ENCODE assay signal across 20 mouse cellular contexts in genomic region chr7:111365384-111365783, GRCm38 (mm10).
DNase-seq lines count a peak whose midpoint lies in the region; ATAC-seq lines count a peak whose summit lies in the region.
"Had no signal": no experiment of that assay in that cellular context is flagged by ENCODE, and none has a peak within 500 bp of the region (broad histone marks: within the 10 kb centered on the region; RNA-seq: fewer than 3 reads in every experiment).

No protein-coding gene starts in this region.

- no peak overlapping the region for H3K9ac ChIP-seq in embryonic facial prominence, embryonic 13.5 days
- H3K9ac ChIP-seq: forebrain, embryonic 12.5 days; heart, embryonic 13.5 days; hindbrain, embryonic 12.5 days had no signal

- WGBS in embryonic facial prominence, embryonic 13.5 days: 37% methylated on average over 5 of the region's 5 CpGs
- WGBS in embryonic facial prominence, embryonic 10.5 days: 83% methylated on average over 5 of the region's 5 CpGs

- peaks cover 4% of the 10 kb centered on the region; the same call in 1 of the 2 replicates for H3K27me3 ChIP-seq in embryonic facial prominence, embryonic 13.5 days
- no peaks in the 10 kb centered on the region for H3K27me3 ChIP-seq in embryonic facial prominence, embryonic 10.5 days (replicated peaks; ENCODE audit: low read depth, poor library complexity, severe bottlenecking)
- H3K27me3 ChIP-seq: forebrain, embryonic 12.5 days; heart, embryonic 13.5 days; hindbrain, embryonic 12.5 days had no signal

- DNase-seq in embryonic facial prominence, embryonic 10.5 days (ENCODE audit: low spot score): no peak
- DNase-seq in heart, adult 11 months: peak; percentile 73
- no peak for DNase-seq in heart, postnatal 14 days
- peak; percentile 43 for DNase-seq in brain, adult 2 months (ENCODE audit: low read depth, low spot score)
- DNase-seq in skeletal muscle tissue, adult 2 months (ENCODE audit: low read depth, low spot score): peak; percentile 29
- DNase-seq in right cerebral cortex, postnatal 4 days: no peak
- no peak for DNase-seq in spleen, postnatal 4 days (ENCODE audit: low spot score in 2 of 2)
- DNase-seq: adrenal gland, adult 8-10 months; adrenal gland, postnatal 36 days; cerebellum, adult 11-12 months; cerebellum, postnatal 10 days; gastrocnemius, postnatal 10 days; heart, postnatal 4 days had no signal

- H3K4me1 ChIP-seq in embryonic facial prominence, embryonic 13.5 days: peaks cover 16% of the 10 kb centered on the region; the same call in 1 of the 2 replicates
- H3K4me1 ChIP-seq in embryonic facial prominence, embryonic 10.5 days: peaks cover 8% of the 10 kb centered on the region; the same call in 1 of the 2 replicates

- peak overlapping the region; percentile 19; the same call in 1 of the 2 replicates for H3K27ac ChIP-seq in embryonic facial prominence, embryonic 13.5 days
- H3K27ac ChIP-seq in embryonic facial prominence, embryonic 10.5 days (replicated peaks): no peak overlapping the region
- H3K27ac ChIP-seq: forebrain, embryonic 12.5 days; heart, embryonic 13.5 days; hindbrain, embryonic 12.5 days had no signal

- no peaks in the 10 kb centered on the region for H3K9me3 ChIP-seq in embryonic facial prominence, embryonic 13.5 days
- no peaks in the 10 kb centered on the region for H3K9me3 ChIP-seq in embryonic facial prominence, embryonic 10.5 days
- H3K9me3 ChIP-seq: forebrain, embryonic 12.5 days; heart, embryonic 13.5 days; hindbrain, embryonic 12.5 days had no signal

- no peak for ATAC-seq in embryonic facial prominence, embryonic 13.5 days (ENCODE audit: insufficient number of reproducible peaks, insufficient read depth, low FRiP score, low TSS enrichment, low read depth)
- ATAC-seq: hindbrain, embryonic 16.5 days; inflammation-experienced regulatory T-cells, adult 6 months; intestine, postnatal 0 days had no signal

- intact Hi-C loops in heart, postnatal 14 days (cut with DNase I): no loop called here

- no peaks in the 10 kb centered on the region for H3K36me3 ChIP-seq in embryonic facial prominence, embryonic 13.5 days
- no peaks in the 10 kb centered on the region for H3K36me3 ChIP-seq in embryonic facial prominence, embryonic 10.5 days (replicated peaks)
- H3K36me3 ChIP-seq: forebrain, embryonic 12.5 days; heart, embryonic 13.5 days; hindbrain, embryonic 12.5 days had no signal

- no peak overlapping the region for H3K4me3 ChIP-seq in embryonic facial prominence, embryonic 13.5 days
- H3K4me3 ChIP-seq in embryonic facial prominence, embryonic 10.5 days: no peak overlapping the region
- H3K4me3 ChIP-seq: forebrain, embryonic 12.5 days; heart, embryonic 13.5 days; hindbrain, embryonic 12.5 days had no signal

- H3K4me2 ChIP-seq in embryonic facial prominence, embryonic 13.5 days: no peak overlapping the region
- H3K4me2 ChIP-seq: forebrain, embryonic 12.5 days; heart, embryonic 13.5 days; hindbrain, embryonic 12.5 days had no signal

Comparison
In these comparisons a context has a peak if more than half of its experiments do, and no peak if none do; other contexts are left out.
1. DNase-seq: peak in heart, adult 11 months (single experiment), brain, adult 2 months (single experiment) and skeletal muscle tissue, adult 2 months (single experiment); none in embryonic facial prominence, embryonic 10.5 days (single experiment), heart, postnatal 14 days (0 of 2), right cerebral cortex, postnatal 4 days (single experiment) and spleen, postnatal 4 days (0 of 2).